Mouse (Mus musculus) heart, adult 2 months (tissue): Measurements from ENCODE around the gene Dtnb. TPM values are rescaled to one million over a fixed set of nuclear protein-coding genes. Genes with fewer than 3 reads are reported as not detected.

Experiments used
- DNase-seq, 2 experiments: peaks; one replicate each; pipeline ENCODE4 v3.0.0; 2021
- H3K27ac ChIP-seq: fragments of 200-600 bp; 2 replicates; pipeline ENCODE4 v1.8.1; 2022
- H3K27me3 ChIP-seq: fragments of 200-500 bp; 2 replicates; pipeline ENCODE4 v1.6.1; 2012; ENCODE audit warnings: mild to moderate bottlenecking, low read length, inconsistent platforms, mixed read lengths; ENCODE audit not compliant: control insufficient read depth, insufficient read depth
- H3K36me3 ChIP-seq: fragments of 200-500 bp; 2 replicates; pipeline ENCODE4 v1.6.1; 2012; ENCODE audit warnings: low read length, inconsistent platforms; ENCODE audit not compliant: control insufficient read depth, insufficient read depth
- H3K4me1 ChIP-seq: fragments of 200-500 bp; 2 replicates; pipeline ENCODE4 v1.6.1; 2011; ENCODE audit warnings: low read length; ENCODE audit not compliant: control insufficient read depth, insufficient read depth
- H3K4me3 ChIP-seq: fragments of 200-600 bp; 2 replicates; pipeline ENCODE4 v1.8.1; 2022
- H3K79me2 ChIP-seq: fragments of 200-500 bp; replicated peaks from 2 replicates; pipeline ENCODE4 v1.6.1; 2012; ENCODE audit warnings: mild to moderate bottlenecking, inconsistent platforms, low read length, moderate library complexity, mixed read lengths; ENCODE audit not compliant: control insufficient read depth, insufficient read depth
- H3K9ac ChIP-seq: fragments of 200-500 bp; 2 replicates; pipeline ENCODE4 v1.6.1; 2012; ENCODE audit warnings: low read depth, mild to moderate bottlenecking, control low read depth, inconsistent platforms, low read length, mixed read lengths
- CTCF ChIP-seq: fragments of 200-600 bp; IDR thresholded peaks from 2 replicates; pipeline ENCODE4 v1.8.1; 2022; ENCODE audit warnings: antibody characterized with exemption, mild to moderate bottlenecking, moderate library complexity
- EP300 ChIP-seq: fragments of 200-500 bp; IDR thresholded peaks from 2 replicates; pipeline ENCODE4 v1.6.1; 2011; ENCODE audit warnings: low read depth, low read length, control low read depth; ENCODE audit not compliant: insufficient read depth
- POLR2A ChIP-seq: fragments of 200-500 bp; IDR thresholded peaks from 2 replicates; pipeline ENCODE4 v1.6.1; 2011; ENCODE audit warnings: mild to moderate bottlenecking, low read depth, low read length, control low read depth; ENCODE audit not compliant: insufficient read depth
- WGBS: fragments of 180-500 bp; shearing (Covaris S2); methylation state at CpG from one replicate; pipeline ENCODE4 v1.1.7; 2018; 5-methylcytosine and 5-hydroxymethylcytosine counted together
- intact Hi-C: fragments of 180-260 bp; cut with DNase I; formaldehyde crosslinking; loops from one replicate; pipeline ENCODE4 v1.15.1; 2025
- polyA plus RNA-seq: library from polyadenylated mRNA; depleted of rRNA; stranded (reverse); fragments of >200 nt; gene quantifications from 2 replicates; pipeline ENCODE4 v1.2.3, GENCODE M21; 2012
- total RNA-seq, 2 experiments: library from RNA; stranded (reverse); gene quantifications; 2 replicates each; pipeline ENCODE4 v1.2.3; 2021

Dtnb gene
- total and polyA plus RNA-seq, 3 experiments, result 6.0 to 8.0 (median 7.1) TPM

DNA sequence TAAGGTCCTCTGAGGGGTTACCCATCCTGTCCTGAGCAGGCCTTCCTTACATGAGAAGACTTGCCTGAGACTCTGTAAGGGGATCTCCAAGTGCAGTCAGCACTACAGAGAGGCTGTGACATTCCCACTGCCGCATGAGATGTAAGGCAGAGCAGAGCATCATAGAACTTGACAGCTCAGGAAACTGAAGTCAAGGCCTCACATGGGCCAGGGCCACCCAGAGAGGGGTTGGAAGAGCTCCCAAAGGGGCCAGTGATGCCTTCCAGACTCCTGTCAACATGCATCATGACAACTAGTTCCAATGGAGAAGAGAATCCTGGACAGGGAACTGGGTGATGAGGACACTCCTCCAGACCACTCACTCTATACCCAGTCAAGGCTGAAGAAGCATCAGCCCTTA is 215.4 kb downstream of the Dtnb start:
- Histone ChIP-seq H3K4me1 (peaks cover 1% of the 10 kb centered on the region), H3K9ac (no peak overlapping the region), H3K27ac (no peak overlapping the region), H3K27me3 (no peaks in the 10 kb centered on the region), H3K79me2 (no peaks in the 10 kb centered on the region), H3K4me3 (no peak overlapping the region), H3K36me3 (no peaks in the 10 kb centered on the region)
- intact Hi-C loops, result no loop called here
- no peak for TF ChIP-seq CTCF
- no peak for TF ChIP-seq EP300
- no peak for TF ChIP-seq POLR2A
- no peak for DNase-seq
- WGBS, result 35% methylated on average over 1 of the region's 1 CpGs

DNA sequence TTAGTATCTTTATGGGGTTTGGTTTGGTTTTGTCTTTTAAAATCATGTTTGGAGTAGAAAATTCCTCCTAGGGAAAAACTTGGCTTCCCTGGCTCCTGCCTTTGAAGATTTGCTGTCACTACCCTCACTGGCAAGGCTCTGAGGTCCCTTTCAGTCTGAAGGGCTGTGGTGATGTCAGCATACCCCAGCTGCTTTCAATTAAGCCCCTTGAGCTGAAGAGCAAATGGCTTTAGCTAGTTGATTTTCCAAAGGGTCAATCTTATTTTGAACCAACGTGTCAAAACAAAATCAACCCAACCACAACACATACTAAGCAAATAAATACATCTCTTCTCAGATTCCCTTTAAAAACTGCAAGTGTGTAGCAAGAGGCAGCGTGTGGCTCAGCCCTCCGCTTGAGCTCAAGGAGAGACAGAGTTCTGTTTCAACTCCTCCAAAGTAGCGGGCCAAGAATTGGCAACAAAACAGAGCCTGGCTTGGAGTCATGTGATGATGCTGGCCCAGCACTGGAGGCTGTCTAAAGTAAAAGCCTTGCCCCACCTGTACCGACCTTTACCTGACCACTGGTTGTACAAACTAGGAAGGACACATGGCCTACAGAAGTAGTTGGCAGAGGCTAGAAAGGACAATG is 216.4 kb downstream of the Dtnb start:
- Histone ChIP-seq H3K36me3 (no peaks in the 10 kb centered on the region), H3K9ac (no peak overlapping the region), H3K4me3 (no peak overlapping the region), H3K27me3 (no peaks in the 10 kb centered on the region), H3K79me2 (no peaks in the 10 kb centered on the region), H3K27ac (no peak overlapping the region), H3K4me1 (peaks cover 1% of the 10 kb centered on the region)
- intact Hi-C loops, result no loop called here
- no peak for DNase-seq
- TF ChIP-seq CTCF (no peak), POLR2A (no peak), EP300 (no peak)
- WGBS, result 68% methylated on average over 5 of the region's 5 CpGs

DNA sequence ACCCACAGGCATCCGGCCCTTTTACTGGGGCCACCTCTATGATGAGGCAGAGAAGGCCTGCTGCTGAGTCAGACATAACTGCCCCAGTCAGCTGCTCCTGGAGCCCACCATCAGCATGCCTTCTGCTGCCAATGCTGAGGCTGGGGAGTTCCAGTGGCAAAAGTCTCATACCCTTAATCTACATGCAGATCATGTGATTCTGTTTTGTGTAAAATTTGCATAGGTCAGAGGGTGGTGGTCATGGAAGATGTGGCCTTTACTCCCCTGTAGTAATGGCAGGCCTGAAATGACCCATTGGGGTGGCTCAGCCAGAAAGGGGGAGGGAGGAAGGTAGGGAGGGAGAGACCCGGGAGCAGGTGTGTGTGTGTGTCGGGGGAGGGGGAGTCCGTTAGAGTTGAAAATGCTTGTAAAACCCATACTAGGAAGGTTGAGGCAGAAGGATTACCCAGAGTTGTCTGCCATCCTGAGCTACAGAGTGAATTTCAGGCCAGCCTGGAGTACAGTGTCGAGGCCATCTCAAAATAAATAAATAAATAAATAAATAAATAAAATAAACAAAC is 217.5 kb downstream of the Dtnb start:
- no peaks in the 10 kb centered on the region for H3K79me2 ChIP-seq
- H3K27me3 ChIP-seq, result no peaks in the 10 kb centered on the region
- WGBS, result 84% methylated on average over 5 of the region's 5 CpGs
- H3K27ac ChIP-seq, result no peak overlapping the region
- H3K4me1 ChIP-seq, result peaks cover 1% of the 10 kb centered on the region
- intact Hi-C loops, result loop anchor here (2.0 kb wide), 1 partner anchor 31 kb away; no protein-coding TSS in a partner anchor
- H3K36me3 ChIP-seq, result no peaks in the 10 kb centered on the region
- DNase-seq, result no peak
- no peak for TF ChIP-seq CTCF
- no peak for TF ChIP-seq EP300
- no peak for TF ChIP-seq POLR2A
- no peak overlapping the region for H3K9ac ChIP-seq
- H3K4me3 ChIP-seq, result no peak overlapping the region

DNA sequence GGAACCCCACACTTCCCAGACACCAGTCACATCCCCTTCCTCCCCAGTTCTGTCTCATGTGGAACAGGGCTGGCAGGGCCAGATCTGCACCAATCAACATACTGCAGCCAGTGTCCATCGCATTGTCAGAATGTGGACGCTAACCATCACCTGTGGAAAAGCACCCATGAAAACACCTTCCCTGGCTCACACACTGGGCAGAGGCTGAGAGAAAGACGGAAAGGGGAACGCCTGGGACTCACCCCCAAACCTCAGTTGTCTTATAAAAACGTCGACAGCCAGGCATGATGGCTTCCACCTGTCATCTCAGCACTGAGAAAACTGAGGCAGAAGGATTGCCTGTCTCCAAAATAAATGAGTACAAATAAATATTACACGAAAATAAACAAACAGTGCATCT is 219.1 kb downstream of the Dtnb start:
- H3K36me3 ChIP-seq, result no peaks in the 10 kb centered on the region
- TF ChIP-seq CTCF, result no peak
- TF ChIP-seq POLR2A, result no peak
- TF ChIP-seq EP300, result no peak
- no peaks in the 10 kb centered on the region for H3K27me3 ChIP-seq
- no peak overlapping the region for H3K9ac ChIP-seq
- peak overlapping the region; percentile 38; the same call in 1 of the 2 replicates for H3K27ac ChIP-seq
- peaks cover 1% of the 10 kb centered on the region for H3K4me1 ChIP-seq
- DNase-seq, result no peak
- H3K4me3 ChIP-seq, result peak overlapping the region; percentile 40
- H3K79me2 ChIP-seq, result no peaks in the 10 kb centered on the region
- 47% methylated on average over 7 of the region's 7 CpGs for WGBS
- intact Hi-C loops, result loop anchor here (1.0 to 2.0 kb wide), 2 partner anchors 32 to 96 kb away; no protein-coding TSS in a partner anchor

DNA sequence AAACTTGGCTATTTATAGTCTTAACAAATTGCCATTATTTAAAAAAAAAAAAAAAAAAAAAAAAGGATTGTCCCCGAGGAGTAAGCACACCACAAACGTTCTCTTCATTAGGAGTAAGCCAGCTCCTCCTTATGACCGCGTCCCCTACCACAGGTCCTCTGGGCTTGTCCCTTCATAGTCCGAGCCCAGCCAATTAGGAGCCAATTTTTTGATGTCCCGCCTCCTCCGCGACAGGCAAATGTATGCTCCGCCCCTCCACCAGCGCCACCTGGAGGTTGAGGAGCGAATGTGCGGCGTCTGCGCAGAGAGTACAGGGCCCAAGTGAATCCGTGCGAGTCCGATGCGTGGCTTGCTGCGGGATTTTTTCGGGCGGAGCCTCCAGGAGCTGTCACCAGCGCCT is 219.6 kb downstream of the Dtnb start:
- under 1% methylated on average over 22 of the region's 22 CpGs for WGBS
- peaks cover 1% of the 10 kb centered on the region for H3K4me1 ChIP-seq
- H3K9ac ChIP-seq, result peak overlapping the region; percentile 57
- no peaks in the 10 kb centered on the region for H3K79me2 ChIP-seq
- intact Hi-C loops, result loop anchor here (1.0 to 2.0 kb wide), 2 partner anchors 33 to 96 kb away; no protein-coding TSS in a partner anchor
- H3K36me3 ChIP-seq, result no peaks in the 10 kb centered on the region
- peak overlapping the region; percentile 62 for H3K27ac ChIP-seq
- peak; percentile 93 to 96 for DNase-seq
- H3K4me3 ChIP-seq, result peak overlapping the region; percentile 40
- no peaks in the 10 kb centered on the region for H3K27me3 ChIP-seq
- TF ChIP-seq POLR2A, result peak; percentile 68; the same call in 1 of the 2 replicates
- TF ChIP-seq CTCF, result peak; percentile 97
- peak; percentile 70; the same call in 1 of the 2 replicates for TF ChIP-seq EP300

DNA sequence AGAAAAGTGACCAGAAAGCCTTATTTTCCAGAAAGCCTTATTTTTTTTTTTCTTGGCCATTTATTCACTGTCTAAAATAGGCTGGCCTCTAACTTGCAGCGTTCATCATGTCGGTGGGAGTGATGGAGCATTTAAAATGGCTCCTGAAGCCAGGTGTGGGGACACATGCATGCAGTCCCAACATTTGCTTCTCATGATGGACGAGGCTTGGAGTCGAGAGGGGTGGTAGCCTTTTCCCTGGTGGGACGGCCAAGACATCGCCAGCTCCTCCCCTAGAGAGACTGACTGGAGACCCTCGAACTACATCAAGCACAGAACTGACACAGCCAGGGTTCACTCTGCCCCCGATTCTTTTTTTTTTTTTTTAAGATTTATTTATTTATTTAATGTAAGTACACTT is 220.1 kb downstream of the Dtnb start:
- Histone ChIP-seq H3K27me3 (no peaks in the 10 kb centered on the region), H3K4me1 (peaks cover 1% of the 10 kb centered on the region), H3K36me3 (no peaks in the 10 kb centered on the region), H3K27ac (peak overlapping the region; percentile 62), H3K79me2 (no peaks in the 10 kb centered on the region), H3K4me3 (peak overlapping the region; percentile 40), H3K9ac (no peak overlapping the region)
- intact Hi-C loops, result no loop called here
- 22% methylated on average over 8 of the region's 8 CpGs for WGBS
- DNase-seq, result no peak
- no peak for TF ChIP-seq EP300
- no peak for TF ChIP-seq POLR2A
- no peak for TF ChIP-seq CTCF
